Mouse (Mus musculus): ENCODE results near the gene Dzip1.

Dzip1 gene

DNA sequence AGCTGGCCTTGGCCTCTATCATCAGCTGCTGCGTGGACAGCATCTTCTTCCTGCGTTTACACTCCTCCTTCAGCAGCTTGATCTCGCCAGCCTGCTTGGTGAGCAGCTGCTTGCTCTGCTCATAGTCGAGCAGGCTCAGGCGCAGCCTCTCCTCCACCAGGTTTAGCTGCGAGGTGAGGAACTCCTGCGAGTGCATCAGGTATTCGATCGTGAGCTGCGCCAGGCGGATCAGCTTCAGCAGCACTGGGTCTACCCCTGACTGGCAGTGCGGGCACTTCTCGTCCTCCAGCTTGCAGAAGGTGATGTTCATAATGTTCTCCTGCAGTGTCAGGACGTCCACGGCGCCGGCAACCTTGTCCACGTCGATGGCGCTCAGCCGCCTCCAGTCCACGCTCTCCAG lies 3.0 kb downstream of the Dzip1 start:
- no peak for DNase-seq

DNA sequence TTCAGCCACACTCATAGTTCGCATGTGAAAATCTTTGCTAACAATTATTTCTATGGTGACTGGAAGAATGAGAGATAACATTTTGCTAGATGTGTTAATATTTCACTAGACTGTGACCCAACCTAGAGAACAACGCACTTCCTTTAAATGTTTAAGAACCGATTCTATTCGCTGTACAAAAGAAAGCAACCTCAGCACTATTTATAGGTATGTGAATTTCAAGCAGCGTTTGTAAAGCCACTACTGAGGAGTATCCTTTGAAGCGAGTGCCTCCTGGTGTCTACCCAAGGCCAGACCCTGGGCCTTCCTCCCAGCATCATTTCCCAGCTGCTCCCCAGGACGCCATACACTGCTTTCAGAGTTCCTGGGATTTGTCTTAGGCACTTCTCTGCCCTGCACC lies 4.6 kb downstream of the Dzip1 start:
- no peak for DNase-seq

DNA sequence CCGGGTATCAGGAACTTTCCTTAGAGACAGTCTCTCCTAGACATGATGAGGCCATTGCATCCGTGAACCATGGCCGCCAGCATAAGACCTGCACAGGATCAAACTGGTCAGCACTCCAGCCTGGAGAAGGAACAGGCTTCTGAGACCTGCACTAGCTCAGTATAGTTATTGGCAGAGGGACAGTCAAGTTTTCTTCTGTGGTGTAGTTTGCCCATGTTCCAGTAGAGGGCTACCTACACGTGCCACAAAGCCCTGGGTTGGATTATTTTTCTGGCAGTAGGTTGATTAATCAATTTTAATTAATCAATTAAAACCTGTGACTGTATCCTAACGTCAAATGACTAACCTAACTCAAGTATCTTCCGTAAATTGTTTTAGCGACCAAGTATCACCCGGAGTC lies 6.2 kb downstream of the Dzip1 start:
- peak; percentile 40 to 50 for DNase-seq

DNA sequence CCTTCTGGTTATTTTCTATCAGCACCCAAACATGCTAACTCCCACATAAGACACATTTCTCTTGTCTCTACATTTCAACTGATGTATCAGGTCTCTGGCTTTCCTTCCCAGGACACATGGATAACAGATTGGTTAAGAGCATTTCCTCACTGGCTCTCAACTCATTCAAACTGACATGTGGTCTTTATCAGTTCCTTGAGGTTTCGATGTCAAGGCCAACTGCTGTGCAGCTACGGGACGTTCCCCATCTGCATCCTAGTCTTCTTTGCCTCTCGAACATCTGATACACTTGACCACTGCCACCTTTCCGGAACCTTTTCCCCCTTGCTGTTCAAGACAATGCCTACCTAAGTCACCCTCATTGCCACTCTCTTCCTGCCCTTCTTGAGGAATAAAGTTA lies 11.6 kb downstream of the Dzip1 start:
- no peak for DNase-seq

DNA sequence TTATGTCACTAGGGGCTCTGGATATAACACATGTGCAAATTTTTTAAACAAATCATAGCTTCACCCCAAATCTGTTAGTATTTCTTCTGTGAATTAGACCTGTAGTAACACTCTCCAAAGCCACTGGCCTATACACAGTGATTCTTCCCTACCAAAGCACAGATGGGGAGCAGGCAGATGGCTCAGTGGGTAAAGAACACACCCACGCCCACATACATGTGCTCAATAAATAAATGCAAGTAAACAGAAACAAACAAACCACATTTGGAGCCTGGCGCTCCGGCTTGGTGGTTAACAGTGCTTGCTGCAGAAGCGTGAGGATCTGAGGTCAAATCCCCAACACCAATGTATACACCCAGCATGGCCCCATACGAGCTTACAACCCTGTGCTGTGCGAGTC lies 13.7 kb downstream of the Dzip1 start:
- DNase-seq, result no peak

DNA sequence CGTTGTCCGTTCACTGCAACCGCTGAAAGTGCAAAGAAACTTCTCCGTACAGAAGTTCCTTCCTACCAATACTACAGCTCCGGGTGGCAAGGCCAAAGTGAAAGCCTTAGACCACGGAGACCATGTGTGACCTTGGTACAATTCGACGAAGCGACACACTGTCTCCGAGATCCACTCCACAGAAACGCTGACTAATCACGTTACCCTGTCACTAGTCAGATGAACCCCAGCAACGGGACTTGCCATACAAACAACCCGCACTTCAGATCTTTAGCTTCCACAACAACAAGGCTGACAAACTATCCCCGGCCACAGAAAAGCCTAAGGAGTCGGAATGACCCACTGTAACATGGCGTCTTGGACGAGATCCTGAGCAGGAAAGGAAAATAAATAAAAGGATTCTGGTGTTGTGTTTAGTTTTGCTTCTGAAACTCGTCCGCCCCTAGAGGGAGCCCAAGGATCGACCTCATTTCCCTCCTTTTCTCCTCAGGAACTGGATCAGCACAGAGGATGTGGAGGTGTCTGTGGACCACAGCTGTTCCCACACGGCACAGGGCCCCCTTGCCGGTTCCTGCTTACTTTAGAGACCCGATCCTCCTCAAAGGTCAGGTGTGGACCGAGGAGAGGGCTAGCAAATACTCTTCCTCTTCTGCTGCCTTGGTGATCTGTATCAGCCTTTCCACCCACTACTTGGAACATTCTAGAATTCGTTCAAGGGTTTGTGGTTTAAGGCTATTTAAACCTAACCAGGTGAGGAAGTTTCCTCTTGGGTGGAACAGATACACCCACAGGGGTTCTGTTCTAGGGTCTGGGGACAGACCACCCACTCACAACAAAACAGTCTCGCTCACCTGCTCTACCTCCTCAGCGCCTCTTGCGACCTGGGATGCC lies 14.7 kb downstream of the Dzip1 start:
- peak; percentile 78 to 90 for DNase-seq

DNA sequence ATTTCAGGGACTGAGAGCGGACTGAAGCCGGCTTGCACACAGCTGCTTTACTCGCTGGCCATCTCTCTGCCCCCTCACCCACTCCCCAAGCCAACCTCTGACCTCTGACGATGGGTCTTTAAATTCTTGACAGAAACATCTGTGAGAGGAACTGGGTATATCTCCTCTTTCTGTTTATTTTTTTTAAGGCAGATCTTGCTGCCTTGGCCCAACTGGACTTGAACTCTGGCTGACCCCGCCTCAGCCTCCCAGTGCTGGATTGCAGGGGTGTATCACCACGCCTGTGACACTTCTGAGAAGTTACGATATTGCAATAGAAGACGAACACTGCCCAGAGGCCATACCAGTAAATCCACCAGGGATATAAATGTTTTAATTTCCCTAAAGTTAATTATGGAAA lies 15.4 kb downstream of the Dzip1 start:
- peak; percentile 31 to 40 for DNase-seq

DNA sequence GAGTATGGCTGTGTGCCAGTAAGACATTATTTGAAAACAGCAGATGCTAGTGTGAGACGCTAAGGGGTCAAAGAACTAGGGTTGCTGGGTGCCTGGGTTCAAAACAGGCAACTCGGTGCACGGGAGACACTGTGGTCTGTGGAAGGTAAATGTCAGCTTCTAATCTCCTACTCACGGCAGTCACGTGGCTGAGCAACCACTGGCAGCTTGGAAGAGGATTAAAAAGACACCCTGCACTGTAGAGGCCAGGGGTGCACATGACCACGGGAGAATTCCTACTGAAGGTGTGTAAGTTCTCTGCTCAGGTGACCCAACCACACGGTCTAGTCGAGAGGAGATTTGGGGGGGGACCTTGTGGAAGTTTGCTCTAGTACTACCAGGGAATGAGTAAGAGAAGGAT lies 17.7 kb downstream of the Dzip1 start:
- peak in 1 of 2 experiments; percentile 17 for DNase-seq

DNA sequence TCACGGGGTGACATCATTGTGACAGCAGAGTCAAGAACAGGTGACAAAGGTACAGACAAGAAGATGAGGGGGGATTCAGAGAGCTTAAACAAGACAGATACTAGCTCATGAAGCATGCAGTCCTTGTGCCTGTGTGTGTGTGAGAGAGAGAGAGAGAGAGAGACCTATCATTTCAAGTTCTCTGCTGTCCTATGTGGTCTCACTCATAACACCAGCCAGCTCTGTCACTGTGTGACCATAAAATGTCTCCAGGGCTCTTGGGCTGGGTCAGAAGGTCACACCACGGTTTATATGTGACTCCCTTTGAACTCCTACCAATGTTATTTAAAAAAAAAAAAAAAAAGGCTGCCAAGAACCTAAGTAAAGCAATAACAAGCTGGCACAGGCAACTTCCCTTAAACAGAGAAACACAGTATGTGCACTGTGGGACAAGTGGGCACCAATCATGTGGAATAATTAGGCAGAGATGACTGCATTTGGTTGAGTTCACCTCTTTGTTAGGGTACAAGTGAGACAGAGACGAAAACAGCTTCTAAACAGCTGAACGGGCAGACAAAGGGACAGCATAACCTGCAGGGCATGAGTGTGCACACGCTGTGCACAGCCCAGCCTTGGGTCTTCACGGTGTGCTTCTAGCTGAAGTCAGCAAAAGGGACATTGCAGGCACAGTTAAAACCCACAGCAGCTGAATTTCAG lies 21.2 kb downstream of the Dzip1 start:
- no peak for DNase-seq

DNA sequence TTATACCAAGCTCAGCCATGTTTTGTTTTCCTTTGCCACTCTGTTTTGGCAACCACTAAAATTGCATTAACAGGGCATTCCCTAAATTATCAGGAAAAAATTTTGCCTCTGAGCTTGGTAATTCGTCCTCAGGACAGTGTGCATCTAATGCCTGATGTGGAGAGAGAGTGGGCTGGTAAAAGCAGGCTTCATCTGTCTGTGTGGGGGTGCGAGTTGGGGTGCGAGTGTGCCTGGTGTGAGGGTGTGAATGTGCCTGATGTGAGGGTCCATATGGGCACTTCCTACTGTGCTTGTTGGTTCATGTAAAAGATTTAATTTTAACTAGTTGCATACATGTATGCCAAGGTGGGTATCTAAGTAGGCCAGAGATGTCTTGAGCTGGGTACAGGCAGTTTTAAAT lies 21.9 kb downstream of the Dzip1 start:
- no peak for DNase-seq

DNA sequence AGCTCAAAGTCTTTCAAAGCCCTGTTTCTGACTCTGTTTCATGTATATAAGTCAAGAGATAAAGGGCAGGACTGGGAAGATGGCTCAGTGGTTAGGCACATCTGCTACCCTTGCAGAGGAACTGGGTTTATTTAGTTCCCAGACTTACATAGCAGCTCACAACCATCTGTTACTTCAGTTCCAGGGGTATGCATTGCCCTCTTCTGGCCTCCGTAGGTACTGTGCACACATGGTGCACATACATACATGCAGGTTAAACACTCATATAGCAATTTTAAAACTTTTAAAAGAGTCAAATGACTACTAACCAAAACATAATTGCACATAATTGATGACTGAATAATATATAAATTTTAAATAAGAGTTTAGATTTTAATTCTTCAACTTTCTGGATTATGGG lies 24.3 kb downstream of the Dzip1 start:
- no peak for DNase-seq

DNA sequence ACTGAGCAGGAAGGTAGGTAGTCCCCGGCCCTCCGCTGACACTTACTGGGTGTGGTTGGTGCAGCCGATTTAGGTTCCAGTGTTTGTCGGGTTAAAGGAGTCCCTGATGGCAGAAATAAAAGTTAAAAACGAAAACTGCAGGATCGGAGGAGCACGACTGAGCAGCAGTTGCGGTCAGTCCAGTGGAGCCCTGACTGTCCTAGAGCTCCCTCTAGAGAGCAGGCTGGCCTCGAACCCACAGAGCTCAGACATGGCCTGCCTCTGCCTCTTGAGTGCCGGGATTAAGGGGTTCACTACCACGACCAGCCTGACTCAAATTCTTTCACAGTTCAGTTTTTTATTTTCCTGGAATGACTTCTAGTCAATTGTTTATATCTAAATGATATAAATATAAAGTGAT lies 25.3 kb downstream of the Dzip1 start:
- DNase-seq, result peak in 1 of 2 experiments; percentile 48

DNA sequence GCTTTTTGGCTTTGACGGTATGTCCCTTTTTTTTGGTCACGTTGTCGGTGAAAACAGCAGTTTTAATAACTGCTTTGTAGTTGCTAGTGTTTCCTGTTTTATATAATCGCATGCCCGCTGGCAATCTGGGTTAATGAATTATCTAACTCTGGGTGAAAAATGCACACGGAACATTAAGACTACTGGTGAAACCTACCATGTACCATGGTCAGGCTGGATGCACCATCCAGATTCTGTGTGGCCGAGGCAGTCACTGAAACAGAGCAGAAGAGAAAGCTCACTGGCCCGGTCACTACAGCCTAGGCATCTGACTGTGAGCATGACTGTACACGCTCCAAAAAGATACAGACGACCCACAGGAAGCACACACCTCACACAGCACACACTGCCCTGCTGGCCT lies 29.6 kb downstream of the Dzip1 start:
- DNase-seq, result peak; percentile 72 to 80

DNA sequence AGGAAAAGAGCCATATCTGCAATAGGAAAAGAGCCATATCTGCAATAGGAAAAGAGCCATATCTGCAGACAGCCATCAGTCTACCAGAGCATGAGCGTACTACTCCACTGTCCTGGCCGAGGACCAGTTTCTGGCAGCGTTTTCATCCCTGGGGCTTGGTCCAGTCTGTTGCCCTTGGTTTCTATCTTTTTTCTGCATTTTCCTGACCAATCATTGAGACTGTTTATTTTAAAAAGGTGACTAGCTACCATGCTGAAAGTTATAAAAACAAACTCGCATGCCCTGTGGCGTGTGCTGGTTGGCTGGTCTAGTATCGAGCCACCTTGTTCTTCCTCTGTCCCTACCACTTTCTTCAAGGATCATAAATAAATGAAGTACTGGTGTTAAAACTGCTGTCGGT lies 30.0 kb downstream of the Dzip1 start:
- peak; percentile 54 to 56 for DNase-seq

DNA sequence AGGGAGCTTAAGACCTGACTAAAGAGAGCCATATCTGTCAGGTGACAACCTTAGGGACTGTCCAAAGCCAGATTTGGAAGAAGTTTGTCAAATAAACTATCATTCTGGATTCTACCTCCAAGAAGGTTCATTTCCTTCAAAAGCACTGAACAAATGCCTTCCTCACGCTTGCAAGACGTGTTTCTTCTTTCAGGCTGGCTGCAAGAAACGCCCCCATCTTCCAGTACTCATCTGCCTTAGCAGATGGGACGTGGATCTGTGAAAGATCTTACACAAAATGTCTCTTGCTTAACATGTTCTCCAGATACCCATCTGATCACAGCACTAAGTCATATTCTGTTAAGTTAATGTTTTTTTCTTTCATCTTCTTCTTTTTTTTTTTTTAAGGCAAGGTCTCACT lies 35.2 kb downstream of the Dzip1 start:
- no peak for DNase-seq

DNA sequence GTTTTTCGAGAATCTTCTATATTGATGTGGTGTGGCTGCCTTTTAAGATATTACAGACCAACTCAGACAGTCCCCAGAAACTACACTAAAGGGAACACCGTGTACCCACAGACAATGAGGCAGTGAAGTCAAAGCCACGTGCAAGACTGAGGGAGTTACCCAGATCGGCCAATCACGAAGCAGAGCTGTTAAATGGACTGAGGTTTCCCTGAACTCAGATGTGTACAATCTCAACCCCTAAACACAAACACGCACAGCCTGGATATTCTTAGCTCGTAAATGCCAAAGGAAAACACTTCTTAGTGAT lies 41.1 kb downstream of the Dzip1 start:
- no peak for DNase-seq

DNA sequence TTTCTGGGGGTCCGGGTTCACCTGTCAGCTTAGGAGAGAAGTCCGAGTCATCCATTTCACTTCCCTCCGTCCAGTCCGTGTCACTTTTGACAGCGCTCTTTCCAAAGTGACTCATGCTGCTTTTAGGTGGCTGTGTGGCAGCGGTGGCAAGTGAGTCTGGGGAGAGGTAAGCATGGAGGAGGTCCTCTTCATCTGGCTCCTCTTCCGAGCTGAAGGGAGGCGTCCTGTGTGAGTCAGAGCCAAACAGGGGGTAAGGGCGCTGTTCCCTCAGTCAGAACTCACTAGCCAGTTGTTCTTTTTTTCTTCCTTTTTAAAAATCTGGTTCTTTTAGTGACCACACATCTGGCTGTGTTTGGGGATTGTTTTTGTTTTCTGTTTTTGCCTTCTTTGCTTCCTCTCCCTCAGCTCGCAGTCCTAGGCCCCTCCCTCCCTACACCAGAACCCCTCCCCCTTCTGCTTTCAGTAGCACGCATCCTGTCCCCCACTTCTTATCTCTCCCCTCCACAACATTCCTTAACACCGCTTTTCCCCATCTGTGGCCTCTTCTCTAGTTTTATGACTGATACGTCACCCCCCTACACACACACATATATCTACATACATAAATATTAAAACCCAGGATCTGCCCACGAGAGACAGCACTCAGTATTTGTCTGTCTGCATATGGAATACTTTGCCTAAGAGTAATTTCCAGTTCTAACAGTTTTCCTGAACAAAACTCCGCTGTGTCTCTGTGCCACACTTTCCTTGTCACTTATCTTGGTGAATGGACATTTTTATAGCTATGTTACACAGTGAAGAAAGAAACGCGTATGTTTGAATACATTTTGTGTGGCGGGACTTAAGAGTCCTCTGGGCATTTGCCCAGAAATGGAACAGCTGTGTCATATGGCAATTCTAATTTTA lies 41.7 kb downstream of the Dzip1 start:
- no peak for DNase-seq

DNA sequence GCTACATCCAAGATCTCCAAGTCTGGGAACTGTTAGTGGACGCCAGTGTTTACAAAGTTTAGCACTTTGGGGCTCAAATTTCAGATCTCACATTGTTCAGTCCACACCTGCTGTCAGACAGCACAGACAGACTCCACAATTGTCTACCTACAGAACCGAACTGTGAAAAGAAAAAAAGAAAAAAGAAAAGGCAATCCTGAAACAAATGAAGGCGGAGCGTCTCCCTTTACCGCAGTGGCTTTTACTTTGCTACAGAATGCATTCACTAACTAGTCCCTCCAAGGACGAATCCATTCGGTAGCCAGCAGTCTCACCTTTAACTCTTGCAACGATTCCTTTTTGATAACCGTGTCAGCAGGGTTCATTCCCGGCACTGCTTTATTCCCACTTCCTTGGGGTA lies 44.6 kb downstream of the Dzip1 start:
- no peak for DNase-seq

DNA sequence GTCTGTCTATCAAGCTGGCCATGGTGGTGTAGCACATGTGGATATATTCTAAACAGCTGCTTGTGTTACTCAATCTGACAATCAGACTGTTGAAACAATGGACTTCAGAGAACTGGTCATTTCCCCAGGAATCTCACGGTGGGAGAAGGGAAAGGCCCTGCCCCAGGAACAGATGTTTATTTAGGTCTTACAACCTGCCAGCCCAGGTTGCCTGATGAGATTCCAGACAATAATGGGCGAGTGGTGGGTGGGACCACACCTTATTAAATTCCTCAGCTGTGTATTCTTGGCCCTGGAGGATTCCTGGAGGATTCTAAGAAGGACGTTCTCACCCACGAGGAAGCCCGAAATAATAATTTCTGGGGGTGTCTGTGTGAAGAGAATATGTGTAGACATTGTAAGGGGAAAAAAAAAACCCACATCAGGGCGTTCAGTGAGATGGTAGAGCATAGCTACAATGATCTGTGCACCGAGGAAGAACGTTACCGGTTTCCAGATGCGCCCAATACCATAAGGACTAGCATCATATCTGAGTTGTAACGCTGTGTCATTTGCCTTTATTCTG lies 46.8 kb downstream of the Dzip1 start:
- DNase-seq, result no peak

DNA sequence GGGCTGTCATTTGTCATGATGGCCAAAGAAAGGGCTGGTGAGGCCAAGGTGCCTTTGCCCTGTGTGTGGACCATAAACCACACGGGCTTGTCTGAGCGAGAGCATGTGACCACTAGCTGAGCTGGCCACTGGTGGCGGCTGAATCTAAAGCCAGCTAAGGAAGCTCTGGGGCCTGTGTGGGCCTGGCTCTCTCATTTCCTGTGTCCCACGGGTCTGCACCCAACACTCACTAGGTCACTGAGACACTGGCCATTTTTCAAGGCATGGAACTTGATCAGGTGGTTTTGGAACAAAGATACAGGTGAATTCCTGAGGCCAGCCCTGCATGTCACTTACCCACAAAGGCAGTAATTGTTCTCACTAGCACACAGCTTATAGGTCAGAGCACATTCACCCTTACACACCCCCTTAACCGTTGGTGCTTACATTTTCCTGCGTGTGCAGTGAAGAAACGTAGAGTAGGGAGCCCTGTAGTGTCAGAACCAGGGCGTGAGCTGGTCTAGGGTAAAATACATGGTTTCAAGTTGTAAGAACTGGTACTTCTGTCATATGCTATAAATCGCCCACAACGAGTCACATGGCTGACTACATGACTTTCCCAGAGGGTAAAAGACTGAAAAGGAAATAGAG lies 50.4 kb downstream of the Dzip1 start:
- DNase-seq, result peak in 1 of 2 experiments; percentile 29

DNA sequence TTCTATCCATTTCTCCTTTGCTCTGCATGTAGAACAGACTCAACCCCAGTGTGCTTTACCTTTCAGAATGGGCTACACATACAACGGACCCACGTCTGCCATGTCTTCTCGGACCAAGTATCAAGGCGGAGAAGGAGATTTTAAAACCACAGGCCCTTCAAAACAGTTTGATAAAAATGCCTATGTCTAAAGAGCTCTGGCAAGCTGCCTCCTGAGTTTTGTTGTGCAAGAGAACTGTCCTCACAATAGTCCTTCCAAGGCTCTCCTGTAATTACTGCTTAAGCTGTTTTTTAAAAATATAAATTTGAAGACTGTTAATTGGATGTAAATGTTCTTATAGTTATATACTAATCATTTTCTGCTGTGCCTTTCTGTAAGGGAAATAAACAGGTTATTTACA lies 51.1 kb downstream of the Dzip1 start:
- DNase-seq, result no peak

DNA sequence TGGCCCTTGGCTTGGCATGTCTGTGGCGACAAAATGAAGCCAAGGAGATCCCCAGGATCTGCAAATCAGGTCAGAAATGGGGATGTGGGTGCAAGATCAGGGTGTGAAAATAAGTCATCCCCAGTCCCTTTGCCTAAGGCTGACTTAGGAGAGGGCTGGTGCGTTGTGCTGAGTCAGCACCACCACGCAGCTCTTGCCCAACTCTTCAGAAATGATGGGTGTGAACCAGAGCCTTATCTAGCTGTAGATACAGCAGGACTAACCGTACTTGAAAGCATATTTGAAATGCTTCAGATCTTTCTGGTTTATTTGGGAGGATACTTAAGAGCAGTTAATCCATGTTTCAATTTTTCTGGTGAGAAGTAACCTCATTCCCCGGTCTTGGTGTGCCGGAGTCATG lies 55.5 kb downstream of the Dzip1 start:
- DNase-seq, result no peak

Data from kidney, postnatal 36 days (tissue).